Mouse (Mus musculus): Measurements from ENCODE around the gene Actc1. TPM values are rescaled to one million over a fixed set of nuclear protein-coding genes. Genes with fewer than 3 reads are reported as not detected.
A peak's percentile ranks its signal among the peaks of the same experiment; 100 is the strongest.

Gene Actc1
- polyA plus RNA-seq, 1 experiment from 2014 or later = 0.82 TPM

DNA sequence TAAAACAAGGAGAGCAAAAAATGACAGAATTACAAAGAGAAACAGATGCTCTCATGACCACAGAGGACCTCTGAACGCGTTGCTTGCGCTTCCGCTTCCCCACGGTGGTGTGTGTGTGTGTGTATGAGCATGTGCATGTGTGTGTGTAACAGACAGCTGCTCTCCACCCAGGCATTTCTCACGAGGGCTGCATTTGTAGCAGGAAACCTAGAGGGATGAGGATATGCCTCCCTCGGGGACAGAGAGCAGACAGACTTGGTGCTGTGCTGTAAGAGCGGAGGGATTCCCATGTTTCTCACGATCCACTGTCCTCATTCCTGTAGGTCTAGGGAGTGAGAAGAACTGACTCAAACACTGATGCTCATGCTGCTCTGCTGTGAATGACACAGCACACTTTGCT lies 40.2 kb upstream of the Actc1 start:
- ATAC-seq (ENCODE audit: low FRiP score) (peak; percentile 37; the same call in 1 of the 2 replicates), DNase-seq (ENCODE audit: low spot score) (no peak)
- H3K4me2 ChIP-seq (replicated peaks) = no peak overlapping the region

DNA sequence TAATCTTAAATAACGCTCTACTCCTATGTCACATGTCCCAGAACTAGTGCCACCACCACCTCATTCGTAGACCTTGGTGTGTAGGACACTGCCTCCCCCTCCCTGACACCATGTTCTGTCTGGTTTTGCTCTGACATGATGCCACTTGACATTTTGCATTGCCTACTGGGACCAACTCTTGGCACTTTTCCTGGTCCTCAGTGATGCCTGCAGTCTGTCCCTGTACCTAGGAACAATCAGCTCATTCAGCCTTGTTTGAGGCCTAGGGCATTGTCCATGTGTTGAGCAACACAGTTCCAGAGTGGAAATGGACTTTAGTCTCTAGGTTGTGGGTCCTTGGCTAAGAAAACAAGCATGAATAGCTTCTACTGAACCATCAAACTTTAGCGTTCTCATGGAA lies 36.5 kb upstream of the Actc1 start:
- no peak for ATAC-seq (ENCODE audit: low FRiP score)
- H3K27me3 ChIP-seq (ENCODE audit: control insufficient read depth, insufficient read depth, low read length) = no peaks in the 10 kb centered on the region

More for the DNA sequence above, 40.2 kb upstream of the Actc1 start:
- WGBS = 61% methylated on average over 9 of the region's 9 CpGs
- no peak overlapping the region for H3K4me3 ChIP-seq (replicated peaks; ENCODE audit: low read length)
- H3K9ac ChIP-seq = no peak overlapping the region
- H3K27me3 ChIP-seq (ENCODE audit: control insufficient read depth, insufficient read depth, low read length) = no peaks in the 10 kb centered on the region
- peaks cover 3% of the 10 kb centered on the region; the same call in 1 of the 2 replicates for H3K36me3 ChIP-seq (replicated peaks; ENCODE audit: control insufficient read depth, insufficient read depth)
- H3K4me1 ChIP-seq (replicated peaks; ENCODE audit: control insufficient read depth, insufficient read depth, low read length) = peaks cover 5% of the 10 kb centered on the region; the same call in 1 of the 2 replicates
- H3K9me3 ChIP-seq (ENCODE audit: control insufficient read depth, low read length) = no peaks in the 10 kb centered on the region
- no peak overlapping the region for H3K27ac ChIP-seq

DNA sequence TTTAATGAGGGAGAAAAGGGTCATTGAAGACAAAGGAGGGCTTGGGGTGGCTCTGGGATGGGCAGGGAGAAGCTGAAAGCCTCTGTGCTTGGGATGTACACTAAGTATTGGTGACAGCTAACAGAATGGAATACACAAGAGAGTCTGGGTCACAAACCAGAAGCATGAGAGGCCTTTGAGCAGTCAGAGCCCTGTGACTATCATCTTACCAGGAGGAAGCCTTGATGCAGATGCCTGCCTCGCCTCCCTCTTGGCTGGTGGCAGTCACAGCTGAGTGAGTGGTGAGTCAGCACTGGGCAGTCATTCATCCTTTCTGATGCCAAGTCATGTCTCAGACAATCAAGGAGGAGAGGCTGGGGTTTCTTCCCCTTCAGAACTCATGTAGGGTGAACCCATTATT lies 33.9 kb upstream of the Actc1 start:
- Histone ChIP-seq H3K4me1 (replicated peaks; ENCODE audit: control insufficient read depth, insufficient read depth, low read length) (no peaks in the 10 kb centered on the region), H3K9me3 (ENCODE audit: control insufficient read depth, low read length) (no peaks in the 10 kb centered on the region), H3K27me3 (ENCODE audit: control insufficient read depth, insufficient read depth, low read length) (no peaks in the 10 kb centered on the region), H3K27ac (no peak overlapping the region), H3K4me3 (replicated peaks; ENCODE audit: low read length) (no peak overlapping the region), H3K4me2 (replicated peaks) (no peak overlapping the region), H3K36me3 (replicated peaks; ENCODE audit: control insufficient read depth, insufficient read depth) (no peaks in the 10 kb centered on the region), H3K9ac (no peak overlapping the region)
- DNase-seq (ENCODE audit: low spot score) (no peak), ATAC-seq (ENCODE audit: low FRiP score) (no peak)
- WGBS = 77% methylated on average over 1 of the region's 1 CpGs

More for the DNA sequence above, 36.5 kb upstream of the Actc1 start:
- H3K9me3 ChIP-seq (ENCODE audit: control insufficient read depth, low read length) = no peaks in the 10 kb centered on the region
- no peak overlapping the region for H3K4me3 ChIP-seq (replicated peaks; ENCODE audit: low read length)
- WGBS = 89% methylated on average over 3 of the region's 3 CpGs
- peaks cover 5% of the 10 kb centered on the region; the same call in 1 of the 2 replicates for H3K4me1 ChIP-seq (replicated peaks; ENCODE audit: control insufficient read depth, insufficient read depth, low read length)
- no peak overlapping the region for H3K4me2 ChIP-seq (replicated peaks)
- H3K9ac ChIP-seq = no peak overlapping the region
- DNase-seq (ENCODE audit: low spot score) = no peak
- no peaks in the 10 kb centered on the region for H3K36me3 ChIP-seq (replicated peaks; ENCODE audit: control insufficient read depth, insufficient read depth)
- no peak overlapping the region for H3K27ac ChIP-seq

DNA sequence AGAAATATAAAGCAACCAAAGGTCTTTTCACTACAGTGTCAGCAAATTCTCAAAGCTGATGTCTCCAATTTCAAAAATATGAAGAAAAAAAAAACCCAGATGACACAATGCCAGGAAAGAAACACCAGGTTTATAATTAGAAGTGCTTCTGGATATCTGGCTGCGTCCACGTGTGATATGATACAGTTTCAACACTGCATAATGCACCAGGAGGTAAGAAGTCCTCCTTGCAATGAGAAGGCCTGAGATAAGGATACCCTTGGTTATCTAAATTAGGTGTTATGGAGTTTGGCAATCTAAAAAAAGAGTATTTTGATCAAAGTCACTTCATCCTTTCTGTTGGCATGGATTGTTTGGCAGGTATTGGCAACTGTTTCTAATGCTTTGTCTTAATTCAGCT lies 18.5 kb upstream of the Actc1 start:
- Histone ChIP-seq H3K9ac (no peak overlapping the region), H3K27me3 (ENCODE audit: control insufficient read depth, insufficient read depth, low read length) (no peaks in the 10 kb centered on the region), H3K27ac (no peak overlapping the region), H3K4me2 (replicated peaks) (no peak overlapping the region), H3K36me3 (replicated peaks; ENCODE audit: control insufficient read depth, insufficient read depth) (no peaks in the 10 kb centered on the region), H3K4me3 (replicated peaks; ENCODE audit: low read length) (no peak overlapping the region), H3K9me3 (ENCODE audit: control insufficient read depth, low read length) (no peaks in the 10 kb centered on the region), H3K4me1 (replicated peaks; ENCODE audit: control insufficient read depth, insufficient read depth, low read length) (no peaks in the 10 kb centered on the region)
- WGBS = 98% methylated on average over 2 of the region's 2 CpGs
- DNase-seq (ENCODE audit: low spot score) (no peak), ATAC-seq (ENCODE audit: low FRiP score) (no peak)

DNA sequence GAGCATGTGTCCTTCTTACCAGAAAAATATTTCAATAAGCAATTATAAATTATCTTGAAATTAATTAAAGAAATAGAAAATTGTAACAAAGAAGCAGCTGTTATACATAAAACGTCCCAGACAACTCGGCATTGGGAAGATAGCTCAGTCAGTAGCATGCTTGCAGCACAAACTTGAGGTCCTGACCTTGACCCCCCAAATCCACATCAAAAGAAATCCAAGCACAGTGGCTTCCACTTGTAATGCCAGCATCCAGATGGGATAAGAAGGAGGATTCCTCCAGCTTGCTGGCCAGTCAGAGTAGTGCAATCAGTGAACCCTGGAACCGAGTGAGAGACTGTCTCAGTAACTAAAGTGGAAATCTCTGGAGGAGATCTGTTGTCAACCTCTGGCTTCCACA lies 12.9 kb upstream of the Actc1 start:
- Histone ChIP-seq H3K27ac (no peak overlapping the region), H3K4me3 (replicated peaks; ENCODE audit: low read length) (no peak overlapping the region), H3K4me2 (replicated peaks) (no peak overlapping the region), H3K4me1 (replicated peaks; ENCODE audit: control insufficient read depth, insufficient read depth, low read length) (no peaks in the 10 kb centered on the region), H3K27me3 (ENCODE audit: control insufficient read depth, insufficient read depth, low read length) (no peaks in the 10 kb centered on the region), H3K9me3 (ENCODE audit: control insufficient read depth, low read length) (no peaks in the 10 kb centered on the region), H3K36me3 (replicated peaks; ENCODE audit: control insufficient read depth, insufficient read depth) (no peaks in the 10 kb centered on the region), H3K9ac (no peak overlapping the region)
- DNase-seq (ENCODE audit: low spot score) (no peak), ATAC-seq (ENCODE audit: low FRiP score) (no peak)
- 81% methylated on average over 3 of the region's 3 CpGs for WGBS

DNA sequence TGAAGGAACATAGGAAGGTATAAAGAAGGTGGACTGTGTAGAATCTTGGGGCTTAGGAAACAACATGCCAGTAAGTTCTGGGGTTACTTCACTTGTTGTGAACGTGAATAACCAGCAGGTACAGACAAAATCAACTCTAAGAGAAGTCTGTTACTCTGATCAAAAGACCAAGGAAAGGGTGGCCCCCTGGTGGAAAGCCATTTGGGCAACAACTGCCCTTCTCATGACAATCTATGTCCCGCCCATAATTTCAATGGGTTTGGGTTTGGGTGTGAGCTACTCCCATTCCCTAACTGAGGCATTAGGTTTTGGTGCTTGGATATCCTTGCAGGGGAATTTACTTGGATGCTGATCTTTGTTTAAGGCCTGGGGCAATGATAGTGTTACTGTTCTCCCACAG lies 10.7 kb upstream of the Actc1 start:
- Histone ChIP-seq H3K36me3 (replicated peaks; ENCODE audit: control insufficient read depth, insufficient read depth) (no peaks in the 10 kb centered on the region), H3K4me1 (replicated peaks; ENCODE audit: control insufficient read depth, insufficient read depth, low read length) (0 out of 2 replicates have a peak, but pooled peaks cover 3% of the 10 kb centered on the region), H3K27ac (no peak overlapping the region), H3K4me2 (replicated peaks) (no peak overlapping the region), H3K27me3 (ENCODE audit: control insufficient read depth, insufficient read depth, low read length) (no peaks in the 10 kb centered on the region), H3K9me3 (ENCODE audit: control insufficient read depth, low read length) (no peaks in the 10 kb centered on the region), H3K9ac (no peak overlapping the region), H3K4me3 (replicated peaks; ENCODE audit: low read length) (no peak overlapping the region)
- ATAC-seq (ENCODE audit: low FRiP score) = no peak
- DNase-seq (ENCODE audit: low spot score) = no peak
- WGBS = 67% methylated on average over 2 of the region's 2 CpGs

DNA sequence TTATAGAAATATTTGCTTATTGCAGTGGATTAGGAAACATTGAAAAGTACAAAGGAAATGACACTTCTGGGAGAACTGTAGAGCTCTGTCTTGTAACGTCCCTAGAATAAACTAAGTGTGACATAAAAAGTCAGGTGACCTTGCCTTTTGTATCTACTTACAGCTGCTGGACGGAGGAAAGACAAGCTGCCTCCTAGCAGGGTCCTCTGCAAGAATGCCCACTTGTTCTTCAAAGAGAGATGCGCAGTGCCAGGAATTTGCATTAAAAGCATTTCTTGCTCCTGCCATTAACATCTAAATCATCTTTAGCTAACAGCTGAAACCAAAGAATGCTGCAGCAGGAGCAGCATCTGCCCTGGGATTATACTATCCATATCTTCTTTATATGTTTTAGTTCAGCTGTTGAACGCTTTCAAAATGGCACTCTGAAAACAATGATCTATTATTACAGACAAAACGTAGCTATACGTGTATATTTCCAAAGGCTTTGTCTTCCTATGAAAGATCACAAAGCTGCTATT lies 6.8 kb upstream of the Actc1 start:
- Histone ChIP-seq H3K4me3 (replicated peaks; ENCODE audit: low read length) (no peak overlapping the region), H3K9ac (no peak overlapping the region), H3K27me3 (ENCODE audit: control insufficient read depth, insufficient read depth, low read length) (no peaks in the 10 kb centered on the region), H3K4me1 (replicated peaks; ENCODE audit: control insufficient read depth, insufficient read depth, low read length) (0 out of 2 replicates have a peak, but pooled peaks cover 3% of the 10 kb centered on the region), H3K36me3 (replicated peaks; ENCODE audit: control insufficient read depth, insufficient read depth) (no peaks in the 10 kb centered on the region), H3K4me2 (replicated peaks) (no peak overlapping the region), H3K9me3 (ENCODE audit: control insufficient read depth, low read length) (no peaks in the 10 kb centered on the region), H3K27ac (no peak overlapping the region)
- no peak for ATAC-seq (ENCODE audit: low FRiP score)
- DNase-seq (ENCODE audit: low spot score) = no peak
- WGBS = 33% methylated on average over 6 of the region's 6 CpGs

DNA sequence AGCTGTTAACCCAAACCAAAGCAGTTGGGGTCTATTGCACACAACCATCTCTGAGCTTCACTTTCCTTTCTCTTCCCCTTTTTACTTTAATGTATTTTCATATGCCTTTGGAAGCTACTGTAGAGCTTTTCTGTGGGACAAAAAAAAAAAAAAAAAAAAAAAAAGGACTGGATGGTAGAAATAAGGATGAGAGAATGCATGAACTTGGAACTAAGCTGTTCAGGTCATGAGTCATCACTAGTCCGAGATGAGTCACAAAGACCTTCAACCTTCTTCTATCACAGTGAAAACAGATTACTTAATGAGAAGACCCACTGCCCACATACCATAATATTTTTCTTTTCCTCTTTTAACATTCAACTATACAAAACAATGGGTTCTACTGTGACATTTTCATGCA lies 6.3 kb upstream of the Actc1 start:
- Histone ChIP-seq H3K4me2 (replicated peaks) (no peak overlapping the region), H3K9me3 (ENCODE audit: control insufficient read depth, low read length) (no peaks in the 10 kb centered on the region), H3K4me1 (replicated peaks; ENCODE audit: control insufficient read depth, insufficient read depth, low read length) (0 out of 2 replicates have a peak, but pooled peaks cover 3% of the 10 kb centered on the region), H3K27me3 (ENCODE audit: control insufficient read depth, insufficient read depth, low read length) (no peaks in the 10 kb centered on the region), H3K9ac (no peak overlapping the region), H3K36me3 (replicated peaks; ENCODE audit: control insufficient read depth, insufficient read depth) (no peaks in the 10 kb centered on the region), H3K27ac (no peak overlapping the region), H3K4me3 (replicated peaks; ENCODE audit: low read length) (no peak overlapping the region)
- 69% methylated on average over 1 of the region's 1 CpGs for WGBS
- DNase-seq (ENCODE audit: low spot score) (no peak), ATAC-seq (ENCODE audit: low FRiP score) (no peak)

DNA sequence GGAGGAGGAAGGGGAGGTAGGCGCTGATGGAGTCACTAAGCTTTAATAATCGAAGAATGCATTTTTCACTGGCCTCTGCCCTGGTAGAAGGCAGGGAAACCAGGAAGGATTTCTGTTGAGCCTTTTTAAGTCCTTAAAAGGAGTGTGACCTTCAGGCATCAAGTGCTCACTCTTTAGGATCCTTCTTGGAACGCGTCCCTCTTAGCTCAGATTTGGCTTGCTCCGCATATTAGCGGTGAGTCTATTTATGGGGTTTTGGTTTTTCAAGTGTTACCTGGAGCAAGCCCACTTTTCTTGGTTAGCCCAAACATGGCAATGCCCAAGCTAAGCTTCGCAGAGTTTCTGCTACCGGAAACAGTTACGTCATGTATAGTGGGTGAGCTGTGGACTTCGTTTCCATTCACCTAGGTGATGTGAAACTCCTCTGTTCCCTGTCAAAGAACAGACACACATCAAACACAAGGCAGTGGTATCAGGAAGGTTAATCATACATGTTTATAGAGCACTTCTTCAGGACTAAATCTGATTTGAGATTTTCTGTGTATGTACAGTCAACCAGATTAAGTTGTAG lies 5.0 kb upstream of the Actc1 start:
- Histone ChIP-seq H3K4me3 (replicated peaks; ENCODE audit: low read length) (no peak overlapping the region), H3K9ac (no peak overlapping the region), H3K9me3 (ENCODE audit: control insufficient read depth, low read length) (no peaks in the 10 kb centered on the region), H3K36me3 (replicated peaks; ENCODE audit: control insufficient read depth, insufficient read depth) (no peaks in the 10 kb centered on the region), H3K27me3 (ENCODE audit: control insufficient read depth, insufficient read depth, low read length) (no peaks in the 10 kb centered on the region), H3K4me1 (replicated peaks; ENCODE audit: control insufficient read depth, insufficient read depth, low read length) (0 out of 2 replicates have a peak, but pooled peaks cover 3% of the 10 kb centered on the region), H3K4me2 (replicated peaks) (no peak overlapping the region), H3K27ac (no peak overlapping the region)
- no peak for DNase-seq (ENCODE audit: low spot score)
- ATAC-seq (ENCODE audit: low FRiP score) = no peak
- WGBS = 94% methylated on average over 10 of the region's 10 CpGs

Measured in hindbrain, embryonic 14.5 days (tissue).